Mouse (Mus musculus): ENCODE results near the gene Gins2.

The Gins2 gene

GRCm38 (mm10) chr8:120553441-120554123 is 35.5 kb downstream of the Gins2 start:
- in situ Hi-C loops (cut with MboI; ENCODE audit: low pct_unique_long_range_greater_than_20kb in 1 of 2, low sequenced_read_pairs in 2 of 2, unreplicated experiment in 1 of 2): no loop called here

GRCm38 (mm10) chr8:120552509-120552908 is 36.6 kb downstream of the Gins2 start:
- in situ Hi-C loops (cut with MboI; ENCODE audit: low pct_unique_long_range_greater_than_20kb in 1 of 2, low sequenced_read_pairs in 2 of 2, unreplicated experiment in 1 of 2): no loop called here

GRCm38 (mm10) chr8:120551677-120551980 is 37.5 kb downstream of the Gins2 start:
- in situ Hi-C loops (cut with MboI; ENCODE audit: low pct_unique_long_range_greater_than_20kb in 1 of 2, low sequenced_read_pairs in 2 of 2, unreplicated experiment in 1 of 2): no loop called here

- in situ Hi-C loops (cut with MboI; ENCODE audit: low pct_unique_long_range_greater_than_20kb in 1 of 2, low sequenced_read_pairs in 2 of 2, unreplicated experiment in 1 of 2): no loop called here
Measured at GRCm38 (mm10) chr8:120550937-120551676, 38.0 kb downstream of the Gins2 start.

GRCm38 (mm10) chr8:120550430-120550829 is 38.7 kb downstream of the Gins2 start:
- in situ Hi-C loops (cut with MboI; ENCODE audit: low pct_unique_long_range_greater_than_20kb in 1 of 2, low sequenced_read_pairs in 2 of 2, unreplicated experiment in 1 of 2): no loop called here

- in situ Hi-C loops (cut with MboI; ENCODE audit: low pct_unique_long_range_greater_than_20kb in 1 of 2, low sequenced_read_pairs in 2 of 2, unreplicated experiment in 1 of 2): no loop called here
Measured at GRCm38 (mm10) chr8:120549922-120550321, 39.2 kb downstream of the Gins2 start.

GRCm38 (mm10) chr8:120549321-120549921 is 39.7 kb downstream of the Gins2 start:
- in situ Hi-C loops (cut with MboI; ENCODE audit: low pct_unique_long_range_greater_than_20kb in 1 of 2, low sequenced_read_pairs in 2 of 2, unreplicated experiment in 1 of 2): no loop called here

GRCm38 (mm10) chr8:120548313-120548761 is 40.8 kb downstream of the Gins2 start:
- in situ Hi-C loops (cut with MboI; ENCODE audit: low pct_unique_long_range_greater_than_20kb in 1 of 2, low sequenced_read_pairs in 2 of 2, unreplicated experiment in 1 of 2): no loop called here

GRCm38 (mm10) chr8:120547562-120547961 is 41.5 kb downstream of the Gins2 start:
- in situ Hi-C loops (cut with MboI; ENCODE audit: low pct_unique_long_range_greater_than_20kb in 1 of 2, low sequenced_read_pairs in 2 of 2, unreplicated experiment in 1 of 2): no loop called here

- in situ Hi-C loops (cut with MboI; ENCODE audit: low pct_unique_long_range_greater_than_20kb in 1 of 2, low sequenced_read_pairs in 2 of 2, unreplicated experiment in 1 of 2): no loop called here
Measured at GRCm38 (mm10) chr8:120544155-120544554, 44.9 kb downstream of the Gins2 start.

- in situ Hi-C loops (cut with MboI; ENCODE audit: low pct_unique_long_range_greater_than_20kb in 1 of 2, low sequenced_read_pairs in 2 of 2, unreplicated experiment in 1 of 2): no loop called here
Measured at GRCm38 (mm10) chr8:120543416-120544055, 45.6 kb downstream of the Gins2 start.

GRCm38 (mm10) chr8:120542995-120543394 is 46.1 kb downstream of the Gins2 start:
- in situ Hi-C loops (cut with MboI; ENCODE audit: low pct_unique_long_range_greater_than_20kb in 1 of 2, low sequenced_read_pairs in 2 of 2, unreplicated experiment in 1 of 2): no loop called here

- in situ Hi-C loops (cut with MboI; ENCODE audit: low pct_unique_long_range_greater_than_20kb in 1 of 2, low sequenced_read_pairs in 2 of 2, unreplicated experiment in 1 of 2): no loop called here
Measured at GRCm38 (mm10) chr8:120539775-120540625, 49.1 kb downstream of the Gins2 start.

GRCm38 (mm10) chr8:120539381-120539774 is 49.7 kb downstream of the Gins2 start:
- in situ Hi-C loops (cut with MboI; ENCODE audit: low pct_unique_long_range_greater_than_20kb in 1 of 2, low sequenced_read_pairs in 2 of 2, unreplicated experiment in 1 of 2): no loop called here

GRCm38 (mm10) chr8:120538397-120539240 is 50.5 kb downstream of the Gins2 start:
- in situ Hi-C loops (cut with MboI; ENCODE audit: low pct_unique_long_range_greater_than_20kb in 1 of 2, low sequenced_read_pairs in 2 of 2, unreplicated experiment in 1 of 2): no loop called here

GRCm38 (mm10) chr8:120537818-120538396 is 51.2 kb downstream of the Gins2 start:
- in situ Hi-C loops (cut with MboI; ENCODE audit: low pct_unique_long_range_greater_than_20kb in 1 of 2, low sequenced_read_pairs in 2 of 2, unreplicated experiment in 1 of 2): no loop called here

GRCm38 (mm10) chr8:120537207-120537817 is 51.8 kb downstream of the Gins2 start:
- in situ Hi-C loops (cut with MboI; ENCODE audit: low pct_unique_long_range_greater_than_20kb in 1 of 2, low sequenced_read_pairs in 2 of 2, unreplicated experiment in 1 of 2): no loop called here
